Mouse (Mus musculus): ENCODE measurements around the gene Dnajb3. TPM values are rescaled to one million over a fixed set of nuclear protein-coding genes. Genes with fewer than 3 reads are reported as not detected.

The Dnajb3 gene
- polyA plus RNA-seq, 1 experiment from 2014 or later: 3.9 TPM

Other genes starting within 250 kb of the Dnajb3 start
- 30.7 and 32.8 TPM in 2 replicates for gene Usp40, start 197.2 kb downstream of the Dnajb3 start, polyA plus RNA-seq (2014; fragmentation: Nextera tagmentation; extraction: Ambion mirVana)
- not detected in 2 replicates for gene Ugt1a10, start 150.4 kb downstream of the Dnajb3 start, polyA plus RNA-seq (2014; fragmentation: Nextera tagmentation; extraction: Ambion mirVana)
- not detected in 2 replicates for gene Ugt1a9, start 135.0 kb downstream of the Dnajb3 start, polyA plus RNA-seq (2014; fragmentation: Nextera tagmentation; extraction: Ambion mirVana)
- not detected in 2 replicates for gene Ugt1a8, start 118.0 kb downstream of the Dnajb3 start, polyA plus RNA-seq (2014; fragmentation: Nextera tagmentation; extraction: Ambion mirVana)
- gene Ugt1a7c, start 110.7 kb downstream of the Dnajb3 start, polyA plus RNA-seq (2014; fragmentation: Nextera tagmentation; extraction: Ambion mirVana): 1.0 and 2.1 TPM in 2 replicates
- 0.11 TPM in 1 of 2 replicates, not detected in the other for gene Ugt1a6b, start 102.5 kb downstream of the Dnajb3 start, polyA plus RNA-seq (2014; fragmentation: Nextera tagmentation; extraction: Ambion mirVana)
- 0.31 and 0.53 TPM in 2 replicates for gene Ugt1a6a, start 71.0 kb downstream of the Dnajb3 start, polyA plus RNA-seq (2014; fragmentation: Nextera tagmentation; extraction: Ambion mirVana)
- gene Ugt1a5, start 39.8 kb downstream of the Dnajb3 start, polyA plus RNA-seq (2014; fragmentation: Nextera tagmentation; extraction: Ambion mirVana): not detected in 2 replicates
- gene Ugt1a2, start 5.2 kb downstream of the Dnajb3 start, polyA plus RNA-seq (2014; fragmentation: Nextera tagmentation; extraction: Ambion mirVana): not detected in 2 replicates
- not detected in 2 replicates for gene Ugt1a1, start 6.2 kb upstream of the Dnajb3 start, polyA plus RNA-seq (2014; fragmentation: Nextera tagmentation; extraction: Ambion mirVana)
- gene Mroh2a, start 21.2 kb upstream of the Dnajb3 start, polyA plus RNA-seq (2014; fragmentation: Nextera tagmentation; extraction: Ambion mirVana): 0.62 and 0.77 TPM in 2 replicates
- gene Hjurp, start 71.9 kb upstream of the Dnajb3 start, polyA plus RNA-seq (2014; fragmentation: Nextera tagmentation; extraction: Ambion mirVana): 104 TPM in 2 replicates
- 0.04 TPM in 1 of 2 replicates, not detected in the other for gene Trpm8, start 71.9 kb upstream of the Dnajb3 start, polyA plus RNA-seq (2014; fragmentation: Nextera tagmentation; extraction: Ambion mirVana)
- not detected in 2 replicates for gene Spp2, start 201.2 kb upstream of the Dnajb3 start, polyA plus RNA-seq (2014; fragmentation: Nextera tagmentation; extraction: Ambion mirVana)